Mouse (Mus musculus): Measurements from ENCODE around the gene Rfc2.

GRCm38 (mm10) chr5:134593093-134593492 lies 11.9 kb downstream of the Rfc2 start:
- no peak for TF ChIP-seq POLR2A (IDR thresholded peaks at IDR 0.05; ENCODE audit: low read depth, low read length)
- TF ChIP-seq CTCF (IDR thresholded peaks at IDR 0.05; ENCODE audit: extremely low read depth, insufficient read depth, insufficient read length, insufficient replicate concordance) = no peak

Data from spleen, adult 2 months (tissue).